Mouse (Mus musculus) testis, adult 2 months (tissue): ENCODE measurements at regions not wholly inside any gene's neighbourhood (a gene's known extent, or its start where the extent isn't known, plus 50 kb on each side); places are given as distances from the start of the nearest gene placed in this dataset.

Experiments used
- CTCF ChIP-seq: fragments of 200-500 bp; IDR thresholded peaks from 2 replicates; pipeline ENCODE4 v1.5.1; 2012; ENCODE audit warnings: low read depth, mild to moderate bottlenecking, inconsistent platforms, low read length, moderate library complexity; ENCODE audit not compliant: control insufficient read depth, insufficient read depth, insufficient replicate concordance
- POLR2A ChIP-seq: fragments of 200-500 bp; IDR thresholded peaks from 2 replicates; pipeline ENCODE4 v1.6.1; 2012; ENCODE audit warnings: low read depth, mild to moderate bottlenecking, inconsistent platforms, low read length, moderate library complexity; ENCODE audit not compliant: control insufficient read depth

- TF ChIP-seq CTCF (no peak), POLR2A (no peak)
Measured at GRCm38 (mm10) chr14:66499896-66500295, 490.9 kb upstream of the Gulo start.
